Mouse (Mus musculus): ENCODE data around the gene Supv3l1. TPM values are rescaled to one million over a fixed set of nuclear protein-coding genes. Genes with fewer than 3 reads are reported as not detected.
"Not testable (repeated sequence)": the region's sequence is repeated elsewhere in the genome, so short reads cannot be mapped to it uniquely, and the experiment has no call there.

The Supv3l1 gene
- polyA plus RNA-seq, 1 experiment from 2014 or later, result 30.1 TPM

GRCm38 (mm10) chr10:62461321-62461720 is 11.8 kb upstream of the Supv3l1 start:
- Histone ChIP-seq H3K27me3 (no peaks in the 10 kb centered on the region), H3K9me3 (no peaks in the 10 kb centered on the region), H3K4me2 (no peak overlapping the region), H3K27ac (no peak overlapping the region), H3K4me1 (replicated peaks) (no peaks in the 10 kb centered on the region), H3K4me3 (replicated peaks) (no peak overlapping the region), H3K36me3 (peaks cover 67% of the 10 kb centered on the region), H3K9ac (replicated peaks) (no peak overlapping the region)
- no peak for ATAC-seq (ENCODE audit: insufficient number of reproducible peaks, insufficient read depth, low FRiP score, low TSS enrichment, low read depth)

- H3K4me3 ChIP-seq (replicated peaks); H3K27ac ChIP-seq; H3K9ac ChIP-seq (replicated peaks); ATAC-seq (ENCODE audit: insufficient number of reproducible peaks, insufficient read depth, low FRiP score, low TSS enrichment, low read depth); H3K4me2 ChIP-seq; H3K9me3 ChIP-seq; H3K27me3 ChIP-seq: not testable (repeated sequence)
- peaks cover 14% of the 10 kb centered on the region for H3K4me1 ChIP-seq (replicated peaks)
- 71% methylated on average over 11 of the region's 11 CpGs for WGBS
- peaks cover 29% of the 10 kb centered on the region for H3K36me3 ChIP-seq
Observed at GRCm38 (mm10) chr10:62452001-62452400, 2.5 kb upstream of the Supv3l1 start.

GRCm38 (mm10) chr10:62450280-62450640 is 722 bp upstream of the Supv3l1 start:
- Histone ChIP-seq H3K36me3 (peaks cover 31% of the 10 kb centered on the region), H3K9me3 (no peaks in the 10 kb centered on the region), H3K9ac (replicated peaks) (peak overlapping the region; percentile 93), H3K4me2 (peak overlapping the region; percentile 60), H3K27me3 (no peaks in the 10 kb centered on the region), H3K27ac (peak overlapping the region; percentile 77; the same call in 1 of the 2 replicates), H3K4me1 (replicated peaks) (peaks cover 14% of the 10 kb centered on the region), H3K4me3 (replicated peaks) (peak overlapping the region; percentile 88)
- ATAC-seq (ENCODE audit: insufficient number of reproducible peaks, insufficient read depth, low FRiP score, low TSS enrichment, low read depth), result 0 out of 2 replicates have a peak, but pooled peaks have one; percentile 4
- WGBS, result 41% methylated on average over 18 of the region's 18 CpGs

GRCm38 (mm10) chr10:62430427-62430826 is 19.1 kb downstream of the Supv3l1 start:
- no peak for ATAC-seq (ENCODE audit: insufficient number of reproducible peaks, insufficient read depth, low FRiP score, low TSS enrichment, low read depth)
- Histone ChIP-seq H3K27me3 (no peaks in the 10 kb centered on the region), H3K27ac (no peak overlapping the region), H3K9ac (replicated peaks) (no peak overlapping the region), H3K4me1 (replicated peaks) (peaks cover 13% of the 10 kb centered on the region), H3K9me3 (no peaks in the 10 kb centered on the region), H3K4me2 (no peak overlapping the region), H3K36me3 (peaks cover 77% of the 10 kb centered on the region), H3K4me3 (replicated peaks) (no peak overlapping the region)
- 96% methylated on average over 5 of the region's 5 CpGs for WGBS

- Histone ChIP-seq H3K9me3 (no peaks in the 10 kb centered on the region), H3K27me3 (no peaks in the 10 kb centered on the region), H3K4me1 (replicated peaks) (peaks cover 34% of the 10 kb centered on the region), H3K4me3 (replicated peaks) (no peak overlapping the region), H3K36me3 (peaks cover 28% of the 10 kb centered on the region), H3K4me2 (no peak overlapping the region), H3K27ac (peak overlapping the region; percentile 71), H3K9ac (replicated peaks) (no peak overlapping the region)
- ATAC-seq (ENCODE audit: insufficient number of reproducible peaks, insufficient read depth, low FRiP score, low TSS enrichment, low read depth), result peak; percentile 86
- 31% methylated on average over 9 of the region's 9 CpGs for WGBS
Observed at GRCm38 (mm10) chr10:62425081-62425871, 24.3 kb downstream of the Supv3l1 start.

- Histone ChIP-seq H3K4me2 (peak within 1 kb of the TSS; percentile 15; the same call in 1 of the 2 replicates), H3K9ac (replicated peaks) (0 out of 2 replicates have a peak within 1 kb of the TSS, but pooled peaks have one; percentile 12), H3K4me1 (replicated peaks) (peaks cover 34% of the 10 kb centered on the region), H3K4me3 (replicated peaks) (no peak within 1 kb of the TSS), H3K27me3 (no peaks in the 10 kb centered on the region), H3K27ac (peak within 1 kb of the TSS; percentile 56; the same call in 1 of the 2 replicates), H3K9me3 (no peaks in the 10 kb centered on the region), H3K36me3 (no peaks in the 10 kb centered on the region)
- peak; percentile 48; the same call in 1 of the 2 replicates for ATAC-seq (ENCODE audit: insufficient number of reproducible peaks, insufficient read depth, low FRiP score, low TSS enrichment, low read depth)
- WGBS, result 25% methylated on average over 15 of the region's 15 CpGs
Observed at GRCm38 (mm10) chr10:62422255-62422654, 27.3 kb downstream of the Supv3l1 start, which contains the start of gene Hkdc1. TSS of gene Hkdc1 (minus strand) at chr10:62422491.

GRCm38 (mm10) chr10:62421127-62421526 is 28.4 kb downstream of the Supv3l1 start:
- 90% methylated on average over 3 of the region's 3 CpGs for WGBS
- Histone ChIP-seq H3K36me3 (no peaks in the 10 kb centered on the region), H3K4me1 (replicated peaks) (peaks cover 28% of the 10 kb centered on the region), H3K4me3 (replicated peaks) (no peak overlapping the region), H3K9me3 (no peaks in the 10 kb centered on the region), H3K27ac (no peak overlapping the region), H3K4me2 (no peak overlapping the region), H3K27me3 (no peaks in the 10 kb centered on the region), H3K9ac (replicated peaks) (no peak overlapping the region)
- no peak for ATAC-seq (ENCODE audit: insufficient number of reproducible peaks, insufficient read depth, low FRiP score, low TSS enrichment, low read depth)

- H3K36me3 ChIP-seq, result no peaks in the 10 kb centered on the region
- H3K9ac ChIP-seq (replicated peaks), result no peak overlapping the region
- peaks cover 20% of the 10 kb centered on the region for H3K4me1 ChIP-seq (replicated peaks)
- no peaks in the 10 kb centered on the region for H3K9me3 ChIP-seq
- H3K4me3 ChIP-seq (replicated peaks), result no peak overlapping the region
- no peak overlapping the region for H3K27ac ChIP-seq
- H3K4me2 ChIP-seq, result no peak overlapping the region
- ATAC-seq (ENCODE audit: insufficient number of reproducible peaks, insufficient read depth, low FRiP score, low TSS enrichment, low read depth), result no peak
- H3K27me3 ChIP-seq, result no peaks in the 10 kb centered on the region
- 69% methylated on average over 6 of the region's 6 CpGs for whole genome bisulfite sequencing
Observed at GRCm38 (mm10) chr10:62420399-62420798, 29.1 kb downstream of the Supv3l1 start.

GRCm38 (mm10) chr10:62419422-62419821 is 30.1 kb downstream of the Supv3l1 start:
- no peak overlapping the region for H3K27ac ChIP-seq
- no peaks in the 10 kb centered on the region for H3K27me3 ChIP-seq
- H3K9ac ChIP-seq (replicated peaks), result no peak overlapping the region
- no peaks in the 10 kb centered on the region for H3K36me3 ChIP-seq
- no peak overlapping the region for H3K4me3 ChIP-seq (replicated peaks)
- no peak for ATAC-seq (ENCODE audit: insufficient number of reproducible peaks, insufficient read depth, low FRiP score, low TSS enrichment, low read depth)
- H3K4me1 ChIP-seq (replicated peaks), result peaks cover 11% of the 10 kb centered on the region
- WGBS, result 78% methylated on average over 5 of the region's 5 CpGs
- H3K9me3 ChIP-seq, result no peaks in the 10 kb centered on the region
- H3K4me2 ChIP-seq, result no peak overlapping the region

- no peak for ATAC-seq (ENCODE audit: insufficient number of reproducible peaks, insufficient read depth, low FRiP score, low TSS enrichment, low read depth)
- Histone ChIP-seq H3K27ac (no peak overlapping the region), H3K27me3 (no peaks in the 10 kb centered on the region), H3K4me2 (no peak overlapping the region), H3K9me3 (no peaks in the 10 kb centered on the region), H3K9ac (replicated peaks) (no peak overlapping the region), H3K36me3 (no peaks in the 10 kb centered on the region), H3K4me3 (replicated peaks) (no peak overlapping the region), H3K4me1 (replicated peaks) (peaks cover 9% of the 10 kb centered on the region)
- 76% methylated on average over 7 of the region's 7 CpGs for WGBS
Observed at GRCm38 (mm10) chr10:62418831-62419356, 30.6 kb downstream of the Supv3l1 start.

- no peaks in the 10 kb centered on the region for H3K9me3 ChIP-seq
- ATAC-seq (ENCODE audit: insufficient number of reproducible peaks, insufficient read depth, low FRiP score, low TSS enrichment, low read depth), result no peak
- H3K4me3 ChIP-seq (replicated peaks), result no peak overlapping the region
- peaks cover 8% of the 10 kb centered on the region for H3K4me1 ChIP-seq (replicated peaks)
- H3K9ac ChIP-seq (replicated peaks), result no peak overlapping the region
- no peak overlapping the region for H3K4me2 ChIP-seq
- 28% methylated on average over 4 of the region's 4 CpGs for WGBS
- 0 out of 2 replicates have a peak, but pooled peaks cover 2% of the 10 kb centered on the region for H3K27me3 ChIP-seq
- no peaks in the 10 kb centered on the region for H3K36me3 ChIP-seq
- H3K27ac ChIP-seq, result no peak overlapping the region
Observed at GRCm38 (mm10) chr10:62413606-62413982, 35.9 kb downstream of the Supv3l1 start.

Data from limb, embryonic 12.5 days (tissue).